Mouse (Mus musculus): ENCODE results near the gene Fyttd1. TPM values are rescaled to one million over a fixed set of nuclear protein-coding genes. Genes with fewer than 3 reads are reported as not detected.
A peak's percentile ranks its signal among the peaks of the same experiment; 100 is the strongest.
"Not testable (repeated sequence)": the region's sequence is repeated elsewhere in the genome, so short reads cannot be mapped to it uniquely, and the experiment has no call there.

Fyttd1 gene
- total RNA-seq (2022), result 100 to 1,000 TPM in 3 of 4 experiments, 10 to 100 TPM in 1; 94.2 to 123 (median 109) TPM

- DNase-seq (ENCODE audit: low spot score), result peak; percentile 96
These were observed at the start of gene Fyttd1, which contains the start of gene Rubcn for GRCm38 (mm10) chr16:32877343-32878156. Gene Fyttd1, plus strand, starts transcription at chr16:32877500. Gene Rubcn, minus strand, starts transcription at chr16:32877766.

GRCm38 (mm10) chr16:32829104-32829503 is 48.2 kb upstream of the Fyttd1 start:
- DNase-seq (ENCODE audit: low spot score), result no peak

GRCm38 (mm10) chr16:32831501-32831900 is 45.8 kb upstream of the Fyttd1 start:
- no peak for DNase-seq (ENCODE audit: low spot score)

DNA sequence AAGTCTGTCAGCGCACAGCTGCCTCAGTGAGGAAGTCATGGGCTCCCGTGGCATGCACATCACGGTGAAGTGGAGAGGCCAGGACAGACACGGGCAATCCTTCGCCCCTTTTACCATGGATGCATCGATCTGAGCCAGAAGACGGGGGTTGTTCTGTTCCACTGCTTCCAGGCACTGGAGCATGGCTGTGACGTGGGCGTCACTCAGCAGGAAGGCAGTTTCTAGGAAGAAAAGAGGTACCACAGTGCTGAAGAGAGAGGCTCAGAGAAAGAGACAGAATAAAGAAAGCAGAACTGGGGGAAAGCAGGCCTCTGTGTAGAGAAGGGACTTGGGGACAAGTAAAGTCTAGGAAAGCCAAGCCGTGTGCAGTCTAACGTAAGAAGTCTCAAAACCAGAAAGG is 30.2 kb upstream of the Fyttd1 start:
- DNase-seq (ENCODE audit: low spot score), result no peak

GRCm38 (mm10) chr16:32849042-32849830 is 28.1 kb upstream of the Fyttd1 start:
- DNase-seq (ENCODE audit: low spot score), result no peak

DNA sequence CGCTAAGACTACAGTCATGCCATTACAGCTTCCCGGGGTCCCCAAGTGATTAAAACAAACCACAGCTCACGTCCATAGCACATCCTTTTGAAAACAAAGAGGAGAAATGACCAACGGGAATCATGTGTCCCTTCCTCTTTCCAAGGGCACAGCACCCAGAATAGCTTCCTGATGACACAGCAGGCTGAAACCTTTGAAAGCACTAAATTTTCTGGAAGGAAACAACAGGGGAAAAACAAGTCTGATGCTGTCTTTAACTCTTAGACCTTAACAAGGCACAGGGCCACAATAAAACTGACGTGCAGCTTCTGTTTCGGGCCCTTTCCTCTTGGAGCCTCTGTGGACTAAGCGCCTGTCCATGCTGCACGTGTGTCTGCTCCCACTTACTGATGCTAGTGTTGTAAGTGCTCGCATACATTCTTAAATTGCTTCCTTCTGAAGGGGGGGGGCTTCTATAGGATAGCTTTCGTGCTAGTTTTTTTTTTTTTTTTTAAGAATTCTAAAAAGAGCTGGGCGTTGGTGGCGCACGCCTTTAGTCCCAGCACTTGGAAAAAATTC is 23.7 kb upstream of the Fyttd1 start:
- peak; percentile 66 for DNase-seq (ENCODE audit: low spot score)

- DNase-seq (ENCODE audit: low spot score), result peak; percentile 79
These were observed 23.2 kb upstream of the Fyttd1 start for GRCm38 (mm10) chr16:32854050-32854571.

- DNase-seq (ENCODE audit: low spot score), result no peak
These were observed 20.5 kb upstream of the Fyttd1 start for GRCm38 (mm10) chr16:32856751-32857150.

DNA sequence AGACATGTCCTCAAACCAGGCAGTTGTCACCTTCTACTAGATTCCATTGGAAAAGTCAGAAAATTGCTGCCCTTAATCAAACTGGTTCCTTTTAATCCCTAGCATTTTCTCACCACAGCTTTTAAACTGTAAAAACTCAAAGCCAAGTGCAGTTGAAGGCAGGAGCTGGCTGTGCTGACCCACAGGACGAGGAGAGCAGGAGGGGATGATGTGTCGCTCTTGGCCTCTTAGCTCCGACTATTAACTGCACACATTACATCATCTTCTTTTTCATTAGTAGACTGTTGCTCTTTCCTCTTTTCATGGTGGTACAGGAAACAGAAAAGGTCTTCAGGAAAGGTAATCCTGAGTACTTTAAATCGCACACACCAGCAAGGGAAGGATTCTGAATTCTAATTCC is 18.9 kb upstream of the Fyttd1 start:
- no peak for DNase-seq (ENCODE audit: low spot score)

- peak; percentile 55 for DNase-seq (ENCODE audit: low spot score)
These were observed 18.3 kb upstream of the Fyttd1 start for GRCm38 (mm10) chr16:32858771-32859636.

- DNase-seq (ENCODE audit: low spot score), result no peak
These were observed 15.4 kb upstream of the Fyttd1 start for GRCm38 (mm10) chr16:32861813-32862385.

DNA sequence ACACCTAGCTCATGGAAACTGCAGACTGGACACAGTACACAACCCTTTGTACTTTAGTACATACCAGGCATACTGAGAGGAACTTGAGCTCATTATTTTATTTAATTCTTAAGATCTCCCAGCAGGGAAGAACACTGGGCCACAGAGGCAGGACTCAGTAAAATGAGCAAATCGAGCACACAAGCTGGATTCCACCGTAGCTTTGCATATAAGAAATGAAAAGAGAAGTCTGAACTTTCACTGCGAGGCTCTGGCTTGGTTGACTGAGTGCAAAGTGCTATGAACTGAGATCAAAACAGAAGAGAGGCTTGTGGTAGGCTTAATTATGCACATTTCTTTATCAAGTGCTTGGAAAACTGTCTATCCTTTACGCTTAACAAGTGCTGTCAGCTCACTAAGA is 11.9 kb upstream of the Fyttd1 start:
- no peak for DNase-seq (ENCODE audit: low spot score)

DNA sequence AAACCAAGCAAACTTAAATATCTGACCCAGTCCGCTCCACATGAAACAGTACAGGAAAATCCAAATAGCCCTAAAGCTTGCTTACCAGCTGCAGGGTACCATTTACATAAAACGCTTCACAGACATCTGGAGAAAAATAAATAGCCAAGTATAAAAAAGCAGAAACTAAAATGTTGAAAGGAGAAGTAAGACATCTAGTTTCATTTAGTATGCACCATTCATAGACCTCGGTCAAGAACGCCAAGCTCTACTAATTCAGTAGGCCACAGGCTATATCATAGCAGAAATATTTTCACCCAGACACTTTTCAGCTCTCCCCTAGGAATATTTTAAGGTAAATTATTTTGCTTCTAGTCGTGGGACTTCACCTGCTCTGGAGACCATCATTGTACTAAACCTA is 10.6 kb upstream of the Fyttd1 start:
- no peak for DNase-seq (ENCODE audit: low spot score)

- DNase-seq (ENCODE audit: low spot score), result peak; percentile 96
These were observed 9.3 kb upstream of the Fyttd1 start for GRCm38 (mm10) chr16:32867919-32868552.

DNA sequence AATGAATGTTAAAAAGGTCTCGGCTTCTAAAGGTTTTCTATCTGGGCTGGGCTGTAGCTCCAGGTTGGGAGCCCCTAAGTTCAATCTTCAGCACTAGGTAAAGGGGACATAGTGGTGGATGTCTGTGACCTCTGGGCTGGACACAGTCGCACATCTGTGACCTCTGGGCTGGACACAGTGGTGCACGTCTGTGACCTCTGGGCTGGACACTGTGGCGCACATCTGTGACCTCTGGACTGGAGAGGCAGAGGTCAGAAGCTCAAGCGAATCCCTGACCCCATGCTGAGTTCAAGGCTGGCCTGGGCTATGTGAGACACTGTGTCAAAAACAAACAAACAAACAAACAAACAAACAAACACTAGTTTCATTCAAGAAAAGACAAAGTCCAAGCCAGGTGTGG is 7.1 kb upstream of the Fyttd1 start:
- DNase-seq (ENCODE audit: low spot score), result no peak

- no peak for DNase-seq (ENCODE audit: low spot score)
These were observed 3.9 kb upstream of the Fyttd1 start for GRCm38 (mm10) chr16:32873366-32873765.

- DNase-seq (ENCODE audit: low spot score), result not testable (repeated sequence)
These were observed 2.0 kb upstream of the Fyttd1 start for GRCm38 (mm10) chr16:32875281-32875680.

DNA sequence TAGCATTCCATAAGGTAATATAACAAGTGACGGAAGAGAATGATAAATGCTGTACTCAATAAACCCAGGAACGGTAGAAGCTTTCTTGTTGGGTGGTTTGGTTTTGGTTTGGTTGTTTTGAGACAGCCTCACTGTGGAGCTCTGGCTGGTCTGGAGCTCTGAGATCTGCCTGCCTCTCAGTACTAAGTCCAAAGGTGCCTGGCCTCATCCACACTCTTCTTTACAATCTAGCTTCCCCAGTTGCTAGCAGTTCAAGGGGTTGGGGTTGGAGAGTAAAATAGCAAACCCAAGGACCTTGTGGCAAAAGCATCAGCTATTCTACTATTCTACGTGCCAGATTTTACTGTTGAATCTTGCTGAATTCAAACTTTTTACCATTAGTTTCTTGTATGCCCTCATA is 1.5 kb upstream of the Fyttd1 start:
- DNase-seq (ENCODE audit: low spot score), result no peak

DNA sequence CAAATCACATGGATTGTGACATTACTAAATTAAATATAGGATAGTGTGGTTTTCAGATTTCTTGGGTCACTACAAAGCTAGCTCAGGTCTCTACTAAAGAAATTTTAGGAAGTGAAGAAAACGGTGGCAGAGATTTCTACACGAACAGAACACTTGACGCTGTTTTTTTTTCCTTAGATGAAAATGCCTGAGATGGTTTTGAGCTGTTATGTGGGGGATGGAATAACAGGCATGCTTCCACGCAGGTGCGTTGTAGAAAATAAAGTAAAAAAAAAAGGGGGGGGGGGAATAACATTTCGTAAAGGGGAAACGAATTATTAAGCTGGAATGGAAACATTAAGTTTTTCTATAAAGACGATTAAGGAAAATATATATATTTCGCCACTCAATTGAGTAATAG is 469 bp upstream of the Fyttd1 start:
- DNase-seq (ENCODE audit: low spot score), result no peak

- no peak for DNase-seq (ENCODE audit: low spot score)
These were observed 878 bp downstream of the Fyttd1 start for GRCm38 (mm10) chr16:32878157-32878598.
